Mouse (Mus musculus) heart, embryonic 14.5 days (tissue): ENCODE data around the gene Olfr1357. TPM values are rescaled to one million over a fixed set of nuclear protein-coding genes. Genes with fewer than 3 reads are reported as not detected.

Source experiments
- ATAC-seq: fragments of 200-750 bp; cut with Nextera tagmentation; 2 replicates; pipeline ENCODE4 v1.8.0; 2017; ENCODE audit warnings: low read depth, moderate TSS enrichment; ENCODE audit not compliant: insufficient number of reproducible peaks, insufficient read depth, low FRiP score
- H3K27ac ChIP-seq, 2 experiments: fragments of 200-500 bp in 1 of 2; fragments of 300-500 bp in 1 of 2; sonication (generic) in 1 of 2; replicated peaks in 1 of 2; 2 replicates each; pipeline ENCODE4 v1.5.1; 2012 to 2014; ENCODE audit warnings: low read depth in 2 of 2, low read length in 2 of 2, control low read depth in 1 of 2, mild to moderate bottlenecking in 1 of 2, mixed read lengths in 1 of 2; ENCODE audit not compliant: control insufficient read depth in 1 of 2, insufficient read depth in 1 of 2
- H3K27me3 ChIP-seq: fragments of 300-500 bp; sonication (generic); 2 replicates; pipeline ENCODE4 v1.6.1; 2014; ENCODE audit warnings: mild to moderate bottlenecking, low read length, control low read depth; ENCODE audit not compliant: control insufficient read depth, insufficient read depth
- H3K36me3 ChIP-seq: fragments of 300-500 bp; sonication (generic); 2 replicates; pipeline ENCODE4 v1.6.1; 2014; ENCODE audit warnings: mild to moderate bottlenecking, control low read depth, low read length, mixed read lengths; ENCODE audit not compliant: control insufficient read depth, insufficient read depth
- H3K4me1 ChIP-seq, 2 experiments: fragments of 200-500 bp in 1 of 2; fragments of 300-500 bp in 1 of 2; sonication (generic) in 1 of 2; 2 replicates each; pipeline ENCODE4 v1.6.1; 2012 to 2014; ENCODE audit warnings: low read length in 2 of 2, control low read depth in 1 of 2, mixed read lengths in 1 of 2; ENCODE audit not compliant: control insufficient read depth in 2 of 2, insufficient read depth in 2 of 2
- H3K4me2 ChIP-seq: fragments of 300-500 bp; sonication (generic); 2 replicates; pipeline ENCODE4 v1.6.1; 2014; ENCODE audit warnings: mild to moderate bottlenecking, low read length
- H3K4me3 ChIP-seq, 2 experiments: fragments of 200-500 bp in 1 of 2; fragments of 300-500 bp in 1 of 2; sonication (generic) in 1 of 2; 2 replicates each; pipeline ENCODE4 v1.5.1; 2012 to 2014; ENCODE audit warnings: low read length in 2 of 2, mild to moderate bottlenecking in 2 of 2, control low read depth in 1 of 2, low read depth in 1 of 2, moderate library complexity in 1 of 2; ENCODE audit not compliant: control insufficient read depth in 1 of 2, insufficient read depth in 1 of 2
- H3K9ac ChIP-seq: fragments of 300-500 bp; sonication (generic); 2 replicates; pipeline ENCODE4 v1.6.1; 2014; ENCODE audit warnings: mild to moderate bottlenecking, low read length
- H3K9me3 ChIP-seq: fragments of 300-500 bp; sonication (generic); 2 replicates; pipeline ENCODE4 v1.6.1; 2016; ENCODE audit warnings: low read length, control low read depth; ENCODE audit not compliant: control insufficient read depth
- WGBS: fragments of 180-500 bp; shearing (Covaris S2); extraction: QIAGEN DNeasy Blood & Tissue Kit; methylation state at CpG from one replicate; pipeline ENCODE4 v1.1.7; 2014; 5-methylcytosine and 5-hydroxymethylcytosine counted together
- polyA plus RNA-seq: library from polyadenylated mRNA; unstranded; fragments of >200 nt; fragmentation: Nextera tagmentation; extraction: Ambion mirVana; gene quantifications from 2 replicates; pipeline ENCODE4 v1.2.1, GENCODE M21; 2014

Gene Olfr1357
- polyA plus RNA-seq, 1 experiment from 2014 or later: not detected

DNA sequence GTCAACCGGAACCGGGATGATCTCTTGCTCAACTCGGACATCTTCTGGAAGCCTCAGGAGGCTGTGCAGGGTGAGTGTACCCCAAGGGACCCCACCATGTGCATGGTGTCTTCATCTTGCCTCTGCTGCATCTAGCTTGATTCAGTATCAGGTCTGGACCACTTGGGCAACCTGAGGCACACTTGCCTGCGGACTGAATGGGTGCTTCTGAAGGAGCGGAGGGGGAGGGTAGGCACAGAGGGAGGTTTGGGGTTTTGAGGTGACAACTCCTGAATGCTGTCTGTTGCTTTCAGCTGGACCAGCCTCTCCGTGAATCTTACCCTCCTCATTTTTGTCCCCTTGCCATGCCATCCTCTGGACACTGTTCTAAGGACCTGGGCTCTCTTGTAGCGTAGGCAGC lies 36.8 kb downstream of the Olfr1357 start:
- H3K9ac ChIP-seq: no peak overlapping the region
- H3K4me2 ChIP-seq: no peak overlapping the region
- WGBS: 91% methylated on average over 7 of the region's 7 CpGs
- no peak for ATAC-seq
- no peaks in the 10 kb centered on the region for H3K27me3 ChIP-seq
- H3K27ac ChIP-seq: no peak overlapping the region
- H3K9me3 ChIP-seq: no peaks in the 10 kb centered on the region
- H3K36me3 ChIP-seq: peaks cover 95% of the 10 kb centered on the region
- H3K4me3 ChIP-seq: no peak overlapping the region
- H3K4me1 ChIP-seq: peaks cover 3 to 5% of the 10 kb centered on the region in 2 experiments; a peak in 3 of 4 replicates

DNA sequence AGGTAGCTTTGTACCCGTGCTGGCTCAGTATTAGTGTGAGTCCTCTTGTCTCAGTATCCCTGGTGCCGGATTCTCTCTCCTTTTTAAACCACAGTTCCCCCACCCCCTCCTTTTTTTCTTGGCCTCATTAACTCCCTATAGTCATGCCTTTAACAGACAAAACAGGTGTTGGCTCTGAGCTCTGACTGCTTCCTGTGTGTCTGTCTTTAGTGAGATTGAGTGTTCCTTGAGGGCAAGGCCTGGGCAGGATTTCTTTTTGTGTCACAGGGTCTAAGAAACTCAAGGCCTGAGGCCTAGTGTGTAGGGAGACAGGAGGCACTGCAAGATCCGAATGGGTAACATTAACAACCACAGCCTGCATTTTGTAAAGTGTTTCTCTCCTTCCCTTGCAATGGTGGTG lies 39.7 kb downstream of the Olfr1357 start:
- Histone ChIP-seq H3K4me1 (peaks cover 5 to 15% of the 10 kb centered on the region in 2 experiments), H3K36me3 (peaks cover 66% of the 10 kb centered on the region), H3K9me3 (no peaks in the 10 kb centered on the region), H3K4me3 (no peak overlapping the region), H3K4me2 (no peak overlapping the region), H3K27ac (no peak overlapping the region), H3K27me3 (no peaks in the 10 kb centered on the region), H3K9ac (no peak overlapping the region)
- WGBS: 78% methylated on average over 3 of the region's 3 CpGs
- ATAC-seq: no peak

- H3K4me1 ChIP-seq: peaks cover 5 to 15% of the 10 kb centered on the region in 2 experiments
- peaks cover 52% of the 10 kb centered on the region for H3K36me3 ChIP-seq
- H3K9ac ChIP-seq: no peak overlapping the region
- H3K4me3 ChIP-seq: no peak overlapping the region
- H3K9me3 ChIP-seq: no peaks in the 10 kb centered on the region
- H3K4me2 ChIP-seq: peak overlapping the region; percentile 86; the same call in 1 of the 2 replicates
- no peaks in the 10 kb centered on the region for H3K27me3 ChIP-seq
- WGBS: 92% methylated on average over 16 of the region's 16 CpGs
- peak overlapping the region in 1 of 2 experiments; percentile 96; a peak in 2 of 4 replicates for H3K27ac ChIP-seq
- no peak for ATAC-seq
These were observed 41.3 kb downstream of the Olfr1357 start for GRCm38 (mm10) chr10:78576435-78577184.

- Histone ChIP-seq H3K36me3 (peaks cover 43% of the 10 kb centered on the region), H3K27me3 (no peaks in the 10 kb centered on the region), H3K4me2 (peak overlapping the region; percentile 86), H3K27ac (peak overlapping the region; percentile 95 to 96), H3K4me1 (peaks cover 5 to 15% of the 10 kb centered on the region in 2 experiments), H3K9me3 (no peaks in the 10 kb centered on the region), H3K9ac (peak overlapping the region; percentile 83), H3K4me3 (peak overlapping the region in 1 of 2 experiments; percentile 68; a peak in 2 of 4 replicates)
- ATAC-seq: peak; percentile 37; the same call in 1 of the 2 replicates
- WGBS: 28% methylated on average over 2 of the region's 2 CpGs
These were observed 42.2 kb downstream of the Olfr1357 start for GRCm38 (mm10) chr10:78575690-78576089.

DNA sequence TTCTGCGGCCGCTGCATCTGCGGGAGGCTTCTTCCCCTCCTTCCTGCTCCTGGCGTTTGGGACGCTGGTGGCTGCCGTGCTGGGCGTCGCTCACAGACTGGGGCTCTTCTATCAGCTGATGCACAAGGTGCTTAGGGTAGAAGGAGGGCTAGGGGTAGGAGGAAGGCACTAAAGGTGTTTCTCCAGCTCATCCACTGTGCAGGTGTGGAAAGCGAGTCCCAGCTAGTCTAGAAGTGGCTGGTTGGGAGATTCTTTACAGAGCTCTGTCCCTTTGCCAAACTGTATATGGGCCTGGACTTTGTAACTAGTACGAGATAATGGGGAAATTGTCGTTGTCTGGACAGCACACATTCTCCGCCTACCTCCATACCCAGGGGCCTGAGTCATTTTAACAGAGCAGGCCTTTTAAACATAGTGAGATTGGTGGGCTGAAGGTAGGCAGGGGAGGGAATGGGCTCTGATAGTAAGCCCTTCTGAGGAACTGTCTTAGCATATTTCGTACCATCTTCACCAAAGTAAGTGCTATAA lies 42.7 kb downstream of the Olfr1357 start:
- H3K36me3 ChIP-seq: peaks cover 37% of the 10 kb centered on the region
- peaks cover 5 to 15% of the 10 kb centered on the region in 2 experiments for H3K4me1 ChIP-seq
- H3K27ac ChIP-seq: peak overlapping the region; percentile 95 to 96
- H3K4me2 ChIP-seq: peak overlapping the region; percentile 86
- peak overlapping the region; percentile 83 for H3K9ac ChIP-seq
- H3K27me3 ChIP-seq: no peaks in the 10 kb centered on the region
- peak; percentile 10; the same call in 1 of the 2 replicates for ATAC-seq
- H3K4me3 ChIP-seq: peak overlapping the region; percentile 68 to 70
- no peaks in the 10 kb centered on the region for H3K9me3 ChIP-seq
- WGBS: 7% methylated on average over 13 of the region's 13 CpGs

DNA sequence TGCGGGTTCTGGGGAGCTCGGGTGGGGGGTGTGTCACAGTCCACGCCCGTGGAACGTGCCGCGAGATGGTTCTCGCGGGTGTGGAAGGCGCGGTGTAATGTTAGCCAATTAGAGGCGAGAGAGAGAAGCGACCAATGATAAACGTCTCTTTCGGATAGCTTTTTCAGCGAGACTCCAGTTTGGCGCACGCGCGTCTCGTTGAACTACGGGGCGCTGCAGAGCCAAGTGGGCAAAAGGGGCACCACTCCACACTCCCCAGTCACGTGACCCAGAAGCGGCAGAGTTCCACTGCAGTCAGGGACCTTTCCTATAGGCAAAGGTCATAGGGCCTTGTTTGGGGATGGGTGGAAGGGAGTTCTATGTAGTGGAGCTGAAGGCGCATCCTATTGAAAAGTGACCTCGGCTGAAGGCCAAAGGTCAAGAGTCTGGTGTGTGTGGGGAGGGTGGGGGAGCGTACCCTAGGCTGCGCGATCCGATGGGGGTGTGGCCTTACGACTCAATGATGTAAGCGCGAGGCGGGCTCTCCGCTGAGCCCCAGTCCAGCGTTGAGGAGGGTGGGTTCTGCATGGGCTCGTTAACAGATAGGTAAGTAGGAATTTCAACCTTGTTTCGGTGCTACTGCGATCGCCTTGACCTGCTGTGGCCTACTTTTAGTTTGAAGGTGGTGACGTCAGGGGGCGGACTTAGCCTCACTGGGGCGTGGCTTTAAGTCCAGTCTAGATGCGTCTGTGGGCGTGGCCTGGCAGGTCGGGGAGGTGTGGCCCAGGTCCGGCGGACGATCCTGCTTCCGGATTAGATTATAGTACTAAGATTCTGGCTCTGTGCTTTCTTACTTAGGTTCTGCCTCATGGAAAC lies 43.4 kb downstream of the Olfr1357 start, which contains the start of gene Ilvbl:
Gene Ilvbl, plus strand, starts transcription at position 97 of the 855 bp plus-strand sequence.
- Histone ChIP-seq H3K36me3 (peaks cover 30% of the 10 kb centered on the region), H3K27ac (peak within 1 kb of the TSS; percentile 95 to 96), H3K9me3 (no peaks in the 10 kb centered on the region), H3K27me3 (no peaks in the 10 kb centered on the region), H3K9ac (peak within 1 kb of the TSS; percentile 83), H3K4me2 (peak within 1 kb of the TSS; percentile 86), H3K4me3 (peak within 1 kb of the TSS; percentile 68 to 70), H3K4me1 (peaks cover 5 to 15% of the 10 kb centered on the region in 2 experiments)
- peak; percentile 90 for ATAC-seq
- WGBS: under 1% methylated on average over 51 of the region's 51 CpGs

GRCm38 (mm10) chr10:78573226-78573625 lies 44.6 kb downstream of the Olfr1357 start:
- no peaks in the 10 kb centered on the region for H3K9me3 ChIP-seq
- WGBS: 76% methylated on average over 3 of the region's 3 CpGs
- ATAC-seq: no peak
- no peak overlapping the region for H3K27ac ChIP-seq
- H3K36me3 ChIP-seq: peaks cover 18% of the 10 kb centered on the region
- H3K27me3 ChIP-seq: no peaks in the 10 kb centered on the region
- H3K9ac ChIP-seq: no peak overlapping the region
- peaks cover 5 to 15% of the 10 kb centered on the region in 2 experiments for H3K4me1 ChIP-seq
- H3K4me2 ChIP-seq: no peak overlapping the region
- H3K4me3 ChIP-seq: no peak overlapping the region
